Mouse (Mus musculus): ENCODE measurements around the gene Zcchc7. TPM values are rescaled to one million over a fixed set of nuclear protein-coding genes. Genes with fewer than 3 reads are reported as not detected.

Gene Zcchc7
- polyA plus RNA-seq, 1 experiment = 15.9 TPM

GRCm38 (mm10) chr4:44783566-44784292 lies 28.1 kb downstream of the Zcchc7 start:
- H3K4me1 ChIP-seq (ENCODE audit: control insufficient read depth, insufficient read depth, low read length) = peaks cover 5% of the 10 kb centered on the region
- H3K4me3 ChIP-seq (replicated peaks; ENCODE audit: extremely low read depth, low read depth, low read length) = no peak overlapping the region
- WGBS = 80% methylated on average over 6 of the region's 6 CpGs
- no peak for DNase-seq
- TF ChIP-seq POLR2A (IDR thresholded peaks at IDR 0.05; ENCODE audit: borderline replicate concordance, extremely low read depth, low read depth, low read length) = no peak
- TF ChIP-seq CTCF (IDR thresholded peaks at IDR 0.05; ENCODE audit: insufficient read depth, low read length) = no peak

GRCm38 (mm10) chr4:44812855-44813254 lies 57.2 kb downstream of the Zcchc7 start:
- TF ChIP-seq POLR2A (IDR thresholded peaks at IDR 0.05; ENCODE audit: borderline replicate concordance, extremely low read depth, low read depth, low read length) = no peak
- no peak for TF ChIP-seq CTCF (IDR thresholded peaks at IDR 0.05; ENCODE audit: insufficient read depth, low read length)
- H3K4me3 ChIP-seq (replicated peaks; ENCODE audit: extremely low read depth, low read depth, low read length) = no peak overlapping the region
- H3K4me1 ChIP-seq (ENCODE audit: control insufficient read depth, insufficient read depth, low read length) = peaks cover 5% of the 10 kb centered on the region
- WGBS = 38% methylated on average over 1 of the region's 1 CpGs
- DNase-seq = no peak

- no peak for DNase-seq
- peaks cover 5% of the 10 kb centered on the region for H3K4me1 ChIP-seq (ENCODE audit: control insufficient read depth, insufficient read depth, low read length)
- WGBS = 16% methylated on average over 4 of the region's 4 CpGs
- TF ChIP-seq POLR2A (IDR thresholded peaks at IDR 0.05; ENCODE audit: borderline replicate concordance, extremely low read depth, low read depth, low read length) (no peak), CTCF (IDR thresholded peaks at IDR 0.05; ENCODE audit: insufficient read depth, low read length) (no peak)
- no peak overlapping the region for H3K4me3 ChIP-seq (replicated peaks; ENCODE audit: extremely low read depth, low read depth, low read length)
These were observed 58.1 kb downstream of the Zcchc7 start for GRCm38 (mm10) chr4:44813770-44814169.

- DNase-seq = no peak
- TF ChIP-seq POLR2A (IDR thresholded peaks at IDR 0.05; ENCODE audit: borderline replicate concordance, extremely low read depth, low read depth, low read length) = no peak
- TF ChIP-seq CTCF (IDR thresholded peaks at IDR 0.05; ENCODE audit: insufficient read depth, low read length) = no peak
- WGBS = 71% methylated on average over 7 of the region's 7 CpGs
- Histone ChIP-seq H3K4me1 (ENCODE audit: control insufficient read depth, insufficient read depth, low read length) (peaks cover 5% of the 10 kb centered on the region), H3K4me3 (replicated peaks; ENCODE audit: extremely low read depth, low read depth, low read length) (no peak overlapping the region)
These were observed 60.9 kb downstream of the Zcchc7 start for GRCm38 (mm10) chr4:44816584-44816983.

GRCm38 (mm10) chr4:44830609-44831008 lies 74.9 kb downstream of the Zcchc7 start:
- DNase-seq = no peak
- H3K4me3 ChIP-seq (replicated peaks; ENCODE audit: extremely low read depth, low read depth, low read length) = no peak overlapping the region
- WGBS = 81% methylated on average over 3 of the region's 3 CpGs
- TF ChIP-seq CTCF (IDR thresholded peaks at IDR 0.05; ENCODE audit: insufficient read depth, low read length) = no peak
- no peak for TF ChIP-seq POLR2A (IDR thresholded peaks at IDR 0.05; ENCODE audit: borderline replicate concordance, extremely low read depth, low read depth, low read length)
- peaks cover 2% of the 10 kb centered on the region; the same call in 1 of the 2 replicates for H3K4me1 ChIP-seq (ENCODE audit: control insufficient read depth, insufficient read depth, low read length)

- H3K4me1 ChIP-seq (ENCODE audit: control insufficient read depth, insufficient read depth, low read length) = no peaks in the 10 kb centered on the region
- no peak for TF ChIP-seq CTCF (IDR thresholded peaks at IDR 0.05; ENCODE audit: insufficient read depth, low read length)
- no peak for TF ChIP-seq POLR2A (IDR thresholded peaks at IDR 0.05; ENCODE audit: borderline replicate concordance, extremely low read depth, low read depth, low read length)
- no peak overlapping the region for H3K4me3 ChIP-seq (replicated peaks; ENCODE audit: extremely low read depth, low read depth, low read length)
- WGBS = 73% methylated on average over 6 of the region's 6 CpGs
- DNase-seq = no peak
These were observed 96.2 kb downstream of the Zcchc7 start for GRCm38 (mm10) chr4:44851835-44852251.

- no peak overlapping the region for H3K4me3 ChIP-seq (replicated peaks; ENCODE audit: extremely low read depth, low read depth, low read length)
- no peaks in the 10 kb centered on the region for H3K4me1 ChIP-seq (ENCODE audit: control insufficient read depth, insufficient read depth, low read length)
- TF ChIP-seq CTCF (IDR thresholded peaks at IDR 0.05; ENCODE audit: insufficient read depth, low read length) (no peak), POLR2A (IDR thresholded peaks at IDR 0.05; ENCODE audit: borderline replicate concordance, extremely low read depth, low read depth, low read length) (no peak)
- DNase-seq = no peak
These were observed 115.9 kb downstream of the Zcchc7 start for GRCm38 (mm10) chr4:44871591-44871990.

GRCm38 (mm10) chr4:44872048-44872447 lies 116.4 kb downstream of the Zcchc7 start:
- no peak overlapping the region for H3K4me3 ChIP-seq (replicated peaks; ENCODE audit: extremely low read depth, low read depth, low read length)
- no peak for DNase-seq
- WGBS = 94% methylated on average over 1 of the region's 1 CpGs
- no peaks in the 10 kb centered on the region for H3K4me1 ChIP-seq (ENCODE audit: control insufficient read depth, insufficient read depth, low read length)
- TF ChIP-seq POLR2A (IDR thresholded peaks at IDR 0.05; ENCODE audit: borderline replicate concordance, extremely low read depth, low read depth, low read length) (no peak), CTCF (IDR thresholded peaks at IDR 0.05; ENCODE audit: insufficient read depth, low read length) (no peak)

- H3K4me1 ChIP-seq (ENCODE audit: control insufficient read depth, insufficient read depth, low read length) = no peaks in the 10 kb centered on the region
- TF ChIP-seq CTCF (IDR thresholded peaks at IDR 0.05; ENCODE audit: insufficient read depth, low read length) (no peak), POLR2A (IDR thresholded peaks at IDR 0.05; ENCODE audit: borderline replicate concordance, extremely low read depth, low read depth, low read length) (no peak)
- DNase-seq = no peak
- H3K4me3 ChIP-seq (replicated peaks; ENCODE audit: extremely low read depth, low read depth, low read length) = no peak overlapping the region
- WGBS = 55% methylated on average over 7 of the region's 7 CpGs
These were observed 124.5 kb downstream of the Zcchc7 start for GRCm38 (mm10) chr4:44880065-44880623.

GRCm38 (mm10) chr4:44886143-44886542 lies 130.5 kb downstream of the Zcchc7 start:
- H3K4me3 ChIP-seq (replicated peaks; ENCODE audit: extremely low read depth, low read depth, low read length) = no peak overlapping the region
- H3K4me1 ChIP-seq (ENCODE audit: control insufficient read depth, insufficient read depth, low read length) = peaks cover 2% of the 10 kb centered on the region; the same call in 1 of the 2 replicates
- no peak for DNase-seq
- TF ChIP-seq POLR2A (IDR thresholded peaks at IDR 0.05; ENCODE audit: borderline replicate concordance, extremely low read depth, low read depth, low read length) (no peak), CTCF (IDR thresholded peaks at IDR 0.05; ENCODE audit: insufficient read depth, low read length) (no peak)
- WGBS = 84% methylated on average over 6 of the region's 6 CpGs

Data from lung, adult 2 months (tissue).